Mouse (Mus musculus) intestine, embryonic 16.5 days (tissue): ENCODE data around the gene Dlg4. TPM values are rescaled to one million over a fixed set of nuclear protein-coding genes. Genes with fewer than 3 reads are reported as not detected.
A peak's percentile ranks its signal among the peaks of the same experiment; 100 is the strongest.

ENCODE experiments used
- ATAC-seq: fragments of 200-750 bp; cut with Nextera tagmentation; 2 replicates; pipeline ENCODE4 v1.8.0; 2017; ENCODE audit warnings: moderate TSS enrichment, moderate library complexity
- H3K27ac ChIP-seq: fragments of 300-500 bp; sonication (generic); 2 replicates; pipeline ENCODE4 v1.5.1; 2014; ENCODE audit warnings: mild to moderate bottlenecking, low read length
- H3K27me3 ChIP-seq: fragments of 300-500 bp; sonication (generic); replicated peaks from 2 replicates; pipeline ENCODE4 v1.6.1; 2014; ENCODE audit warnings: low read length, control low read depth, mixed read lengths; ENCODE audit not compliant: control insufficient read depth, insufficient read depth
- H3K36me3 ChIP-seq: fragments of 300-500 bp; sonication (generic); 2 replicates; pipeline ENCODE4 v1.6.1; 2014; ENCODE audit warnings: low read length, control low read depth; ENCODE audit not compliant: control insufficient read depth, insufficient read depth
- H3K4me1 ChIP-seq: fragments of 300-500 bp; sonication (generic); 2 replicates; pipeline ENCODE4 v1.6.1; 2014; ENCODE audit warnings: low read length, control low read depth, mixed read lengths; ENCODE audit not compliant: control insufficient read depth, insufficient read depth
- H3K4me2 ChIP-seq: fragments of 300-500 bp; sonication (generic); 2 replicates; pipeline ENCODE4 v1.6.1; 2014; ENCODE audit warnings: low read depth, low read length, control low read depth
- H3K4me3 ChIP-seq: fragments of 300-500 bp; sonication (generic); 2 replicates; pipeline ENCODE4 v1.5.1; 2014; ENCODE audit warnings: mild to moderate bottlenecking, low read length
- H3K9ac ChIP-seq: fragments of 300-500 bp; sonication (generic); 2 replicates; pipeline ENCODE4 v1.6.1; 2014; ENCODE audit warnings: low read depth, low read length
- H3K9me3 ChIP-seq: fragments of 300-500 bp; sonication (generic); 2 replicates; pipeline ENCODE4 v1.6.1; 2016; ENCODE audit warnings: low read length, control low read depth; ENCODE audit not compliant: control insufficient read depth
- WGBS: fragments of 180-500 bp; shearing (Covaris S2); extraction: QIAGEN DNeasy Blood & Tissue Kit; methylation state at CpG from one replicate; pipeline ENCODE4 v1.1.7; 2014; 5-methylcytosine and 5-hydroxymethylcytosine counted together
- polyA plus RNA-seq: library from polyadenylated mRNA; unstranded; fragments of >200 nt; fragmentation: Nextera tagmentation; extraction: Ambion mirVana; gene quantifications from 2 replicates; pipeline ENCODE4 v1.2.1, GENCODE M21; 2015

Gene Dlg4
- polyA plus RNA-seq, 1 experiment from 2014 or later: 6.1 TPM

DNA sequence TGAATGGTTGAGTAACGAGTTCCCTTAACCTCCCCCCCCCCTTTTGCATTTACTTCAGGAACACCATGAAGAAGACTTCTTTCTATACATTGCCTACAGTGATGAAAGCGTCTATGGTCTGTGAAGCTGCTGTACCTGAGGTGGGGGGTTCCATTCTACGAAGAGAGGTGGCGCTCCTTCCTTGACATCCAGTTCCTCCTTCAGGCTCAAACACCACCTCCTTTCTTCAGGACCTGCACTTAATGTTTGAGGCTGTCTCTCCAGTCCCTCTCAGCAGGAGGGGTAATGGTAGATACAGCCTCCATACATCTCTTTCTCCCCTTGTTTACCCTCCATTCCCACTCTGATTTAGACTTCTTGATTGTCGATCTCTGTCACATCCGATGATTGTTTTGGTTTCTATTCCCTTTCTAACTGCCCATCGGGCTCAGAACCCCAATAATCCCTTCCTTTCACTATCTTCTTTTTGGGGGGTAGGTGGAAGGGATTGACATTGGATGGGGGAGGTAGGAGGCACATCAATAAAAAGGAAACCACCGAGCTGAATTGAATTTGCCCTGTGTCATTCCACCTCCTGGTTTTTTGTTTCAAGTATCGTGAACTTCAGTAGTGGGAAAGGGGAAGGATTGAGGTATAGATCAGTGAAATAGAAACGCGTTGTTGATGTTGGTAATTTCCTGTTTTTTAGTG lies 22.2 kb upstream of the Dlg4 start:
- H3K27ac ChIP-seq: no peak overlapping the region
- no peak overlapping the region for H3K4me2 ChIP-seq
- no peak overlapping the region for H3K4me3 ChIP-seq
- no peaks in the 10 kb centered on the region for H3K9me3 ChIP-seq
- 85% methylated on average over 11 of the region's 11 CpGs for WGBS
- H3K4me1 ChIP-seq: peaks cover 20% of the 10 kb centered on the region
- H3K27me3 ChIP-seq: no peaks in the 10 kb centered on the region
- no peak for ATAC-seq
- H3K36me3 ChIP-seq: peaks cover 23% of the 10 kb centered on the region
- no peak overlapping the region for H3K9ac ChIP-seq

DNA sequence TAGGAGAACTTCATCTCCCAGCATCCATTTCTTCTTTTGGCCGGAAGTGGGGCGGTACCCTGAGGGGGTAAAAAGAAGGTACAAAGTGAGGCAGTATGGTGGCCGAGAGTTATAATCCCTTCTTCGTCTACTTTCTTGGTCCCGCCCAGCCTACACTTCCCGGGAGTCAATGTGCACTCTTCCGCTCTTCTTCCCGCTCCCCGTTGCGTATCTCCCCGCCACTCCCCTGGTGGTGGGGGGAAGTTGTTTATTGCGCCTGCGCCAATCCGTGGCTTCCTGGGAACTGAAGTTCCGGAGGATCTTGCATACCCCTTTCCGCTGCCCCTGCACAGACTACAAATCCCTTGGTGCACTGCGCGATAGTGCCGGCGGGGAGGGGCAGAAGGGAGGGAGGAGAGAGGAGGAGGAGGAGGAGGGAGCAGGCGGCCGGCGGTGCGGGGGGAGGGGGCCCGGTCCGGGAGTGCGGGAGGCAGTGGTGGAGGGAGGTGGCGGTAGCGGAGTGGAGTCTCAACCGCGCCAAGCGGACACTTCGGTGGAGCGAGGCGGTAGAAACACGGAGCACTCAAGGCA lies 21.3 kb upstream of the Dlg4 start, which contains the start of gene Phf23:
Gene Phf23, plus strand, starts transcription at position 387 of the 570 bp plus-strand sequence.
- no peaks in the 10 kb centered on the region for H3K27me3 ChIP-seq
- peak within 1 kb of the TSS; percentile 49 for H3K4me2 ChIP-seq
- H3K4me3 ChIP-seq: peak within 1 kb of the TSS; percentile 97
- under 1% methylated on average over 36 of the region's 36 CpGs for whole genome bisulfite sequencing
- no peaks in the 10 kb centered on the region for H3K9me3 ChIP-seq
- H3K9ac ChIP-seq: peak within 1 kb of the TSS; percentile 82
- peaks cover 18% of the 10 kb centered on the region for H3K4me1 ChIP-seq
- ATAC-seq: peak; percentile 78
- H3K36me3 ChIP-seq: peaks cover 24% of the 10 kb centered on the region
- H3K27ac ChIP-seq: peak within 1 kb of the TSS; percentile 99

DNA sequence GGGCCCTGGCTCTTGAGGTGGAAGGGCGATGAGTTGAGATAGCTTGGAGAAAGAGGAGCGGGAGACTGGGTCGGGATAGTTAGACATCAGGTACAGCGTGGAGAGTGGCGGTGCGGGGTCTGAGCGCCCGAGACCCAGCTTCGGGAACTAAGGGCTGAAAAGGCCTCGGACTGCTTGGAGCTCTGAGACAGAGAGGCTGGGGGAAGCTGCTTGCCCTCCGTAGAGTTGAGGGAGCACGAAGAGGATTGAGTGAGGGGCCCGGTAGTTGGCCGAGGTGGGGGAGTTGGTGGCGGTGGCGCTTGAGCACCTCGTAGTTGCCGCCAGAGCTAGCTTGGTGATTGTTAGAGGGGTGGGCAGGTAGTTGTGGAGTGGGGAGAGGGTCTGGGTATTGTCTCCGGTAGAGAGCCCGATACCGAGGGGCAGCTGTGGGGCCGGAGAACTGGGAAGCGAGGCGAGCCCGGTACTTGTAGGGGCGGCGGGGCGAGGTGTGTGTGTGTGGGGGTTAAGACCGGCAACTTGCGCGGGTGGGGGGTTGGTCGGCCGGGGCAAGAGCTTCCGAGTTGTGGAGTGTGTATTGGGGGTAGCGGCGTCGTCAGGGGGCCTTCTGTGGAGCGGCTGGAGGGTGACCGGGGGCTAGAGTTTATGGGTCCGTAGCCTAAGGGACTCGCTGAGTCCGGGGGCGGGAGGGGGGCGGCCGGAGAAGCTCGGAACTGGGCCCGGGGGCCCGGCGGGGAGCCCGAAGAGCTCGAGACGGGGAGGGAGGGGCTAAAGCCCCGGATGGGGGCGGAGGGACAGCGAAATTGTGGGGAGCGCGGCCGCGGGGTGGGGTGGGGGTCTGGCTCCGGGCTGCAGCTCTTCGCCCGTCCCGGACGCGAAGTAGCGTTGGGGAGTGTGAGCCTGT lies 20.3 kb upstream of the Dlg4 start:
- peak overlapping the region; percentile 97 for H3K4me3 ChIP-seq
- WGBS: under 1% methylated on average over 58 of the region's 66 CpGs
- H3K27ac ChIP-seq: peak overlapping the region; percentile 99
- H3K9ac ChIP-seq: peak overlapping the region; percentile 82
- H3K4me1 ChIP-seq: peaks cover 18% of the 10 kb centered on the region
- H3K27me3 ChIP-seq: no peaks in the 10 kb centered on the region
- peak; percentile 9 for ATAC-seq
- no peaks in the 10 kb centered on the region for H3K9me3 ChIP-seq
- H3K4me2 ChIP-seq: peak overlapping the region; percentile 41
- peaks cover 24% of the 10 kb centered on the region for H3K36me3 ChIP-seq

DNA sequence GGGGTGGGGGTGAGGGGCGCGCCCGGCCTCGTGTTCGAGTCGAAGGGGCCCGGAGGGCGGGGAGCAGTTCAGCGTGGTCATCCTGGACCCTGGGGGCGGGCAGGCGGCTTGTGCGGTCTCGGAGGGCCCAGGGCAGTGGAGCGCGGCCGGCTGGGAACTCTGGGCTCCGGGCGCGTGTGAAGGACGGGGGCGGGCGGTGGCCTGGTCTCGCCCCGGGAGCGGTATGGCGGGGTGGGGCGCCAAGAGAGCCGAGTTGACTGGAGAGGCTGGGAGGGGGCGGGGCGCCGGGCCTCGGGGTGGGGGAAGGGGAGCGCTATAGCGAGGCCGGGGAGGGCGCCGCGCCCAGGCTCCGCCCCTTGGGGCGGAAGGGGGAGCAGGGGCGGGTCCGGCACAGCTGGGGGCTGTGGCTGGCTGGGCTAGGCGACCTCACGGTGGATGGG lies 19.7 kb upstream of the Dlg4 start:
- 2% methylated on average over 41 of the region's 44 CpGs for WGBS
- H3K27ac ChIP-seq: peak overlapping the region; percentile 99
- peak; percentile 63 for ATAC-seq

DNA sequence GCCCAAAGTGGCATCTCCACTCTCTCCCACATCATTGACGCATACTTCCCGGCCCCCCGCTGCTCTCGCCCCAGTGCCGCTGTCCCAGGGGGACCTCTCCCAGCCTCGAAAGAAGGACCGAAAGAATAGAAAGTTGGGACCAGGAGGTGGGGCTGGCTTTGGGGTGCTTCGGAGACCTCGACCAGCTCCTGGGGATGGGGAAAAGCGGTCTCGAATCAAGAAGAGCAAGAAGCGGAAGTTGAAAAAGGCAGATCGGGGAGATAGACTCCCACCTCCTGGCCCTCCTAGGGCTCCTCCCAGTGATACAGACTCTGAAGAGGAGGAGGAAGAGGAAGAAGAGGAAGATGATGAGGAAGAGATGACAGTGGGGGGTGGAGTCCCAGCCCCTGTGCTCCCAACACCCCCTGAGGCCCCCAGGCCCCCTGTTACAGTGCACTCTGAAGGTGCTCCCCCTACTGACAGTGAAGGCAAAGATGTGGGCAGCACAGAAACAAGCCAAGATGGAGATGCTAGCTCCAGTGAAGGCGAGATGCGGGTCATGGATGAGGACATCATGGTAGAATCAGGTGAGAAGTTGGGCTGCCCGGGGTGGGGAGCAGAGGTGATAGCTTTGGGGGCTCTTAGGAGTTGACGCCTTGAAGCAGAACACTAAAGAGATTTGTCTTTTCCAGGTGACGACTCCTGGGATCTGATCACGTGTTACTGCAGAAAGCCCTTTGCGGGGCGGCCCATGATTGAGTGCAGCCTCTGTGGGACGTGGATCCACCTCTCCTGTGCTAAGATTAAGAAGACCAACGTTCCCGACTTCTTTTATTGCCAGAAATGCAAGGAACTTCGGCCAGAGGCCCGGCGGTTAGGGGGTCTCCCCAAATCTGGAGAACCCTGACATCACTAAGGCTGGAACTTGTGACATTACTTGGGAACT lies 17.9 kb upstream of the Dlg4 start:
- WGBS: 92% methylated on average over 27 of the region's 27 CpGs
- H3K4me2 ChIP-seq: no peak overlapping the region
- H3K27me3 ChIP-seq: no peaks in the 10 kb centered on the region
- no peak overlapping the region for H3K9ac ChIP-seq
- no peak overlapping the region; the same call in 1 of the 2 replicates for H3K27ac ChIP-seq
- H3K36me3 ChIP-seq: peaks cover 22% of the 10 kb centered on the region
- ATAC-seq: no peak
- H3K4me1 ChIP-seq: peaks cover 24% of the 10 kb centered on the region
- H3K9me3 ChIP-seq: no peaks in the 10 kb centered on the region
- H3K4me3 ChIP-seq: no peak overlapping the region

More for the DNA sequence above, 19.7 kb upstream of the Dlg4 start:
- Histone ChIP-seq H3K4me1 (peaks cover 25% of the 10 kb centered on the region), H3K9ac (peak overlapping the region; percentile 82), H3K27me3 (no peaks in the 10 kb centered on the region), H3K36me3 (peaks cover 24% of the 10 kb centered on the region), H3K9me3 (no peaks in the 10 kb centered on the region), H3K4me3 (peak overlapping the region; percentile 97), H3K4me2 (peak overlapping the region; percentile 41)

DNA sequence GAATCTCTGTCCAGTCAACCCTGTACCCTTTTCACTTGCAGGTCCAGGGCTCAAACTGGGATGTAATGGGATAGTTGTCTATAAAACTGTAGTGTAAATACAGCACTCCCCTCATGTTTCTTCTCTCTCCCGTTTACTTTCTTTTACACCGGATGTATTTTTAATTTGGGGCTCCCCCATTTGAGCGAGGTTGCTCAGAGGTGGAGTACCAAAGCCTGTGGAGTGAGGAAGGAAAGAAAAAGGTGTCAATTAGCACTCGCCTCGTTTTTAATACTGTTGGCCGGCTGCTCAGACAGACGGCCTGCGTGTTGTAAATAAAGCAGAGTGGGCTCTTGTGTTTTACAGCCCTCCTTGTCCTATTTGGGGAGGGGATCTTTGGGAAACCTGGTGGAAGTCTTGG lies 17.1 kb upstream of the Dlg4 start:
- no peaks in the 10 kb centered on the region for H3K27me3 ChIP-seq

DNA sequence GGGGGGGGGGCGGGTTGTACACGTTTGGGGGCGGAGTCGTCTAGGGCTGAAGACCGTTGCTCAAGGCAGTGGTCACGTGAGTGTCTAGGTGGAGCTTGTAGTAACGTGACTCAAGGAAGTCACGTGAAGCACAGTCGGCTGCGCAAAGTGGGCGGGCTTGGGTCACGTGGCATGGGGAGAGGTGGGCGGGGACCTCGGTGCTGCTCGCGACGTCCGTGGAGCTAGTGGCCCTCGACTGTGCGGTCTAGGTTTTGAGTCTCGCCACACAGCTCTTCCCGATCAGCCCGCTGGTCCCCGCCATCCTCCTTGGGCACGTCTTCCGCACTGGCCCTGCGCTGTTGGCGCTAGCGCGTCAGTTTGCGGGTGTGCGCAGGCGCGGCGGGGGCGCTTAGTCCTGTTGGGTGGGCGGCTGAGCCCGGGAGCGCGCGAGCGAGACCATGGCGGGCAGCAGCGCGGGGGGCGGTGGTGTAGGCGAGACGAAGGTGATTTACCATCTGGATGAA lies 16.3 kb upstream of the Dlg4 start, which contains the start of gene Dvl2:
Gene Dvl2, plus strand, starts transcription at position 200 of the 503 bp plus-strand sequence.
- Histone ChIP-seq H3K36me3 (peaks cover 16% of the 10 kb centered on the region), H3K9me3 (no peaks in the 10 kb centered on the region), H3K4me2 (peak within 1 kb of the TSS; percentile 82), H3K27me3 (no peaks in the 10 kb centered on the region), H3K9ac (peak within 1 kb of the TSS; percentile 91), H3K4me1 (peaks cover 21% of the 10 kb centered on the region), H3K4me3 (peak within 1 kb of the TSS; percentile 84), H3K27ac (peak within 1 kb of the TSS; percentile 96)
- peak; percentile 57 for ATAC-seq
- WGBS: under 1% methylated on average over 48 of the region's 48 CpGs

More for the DNA sequence above, 17.1 kb upstream of the Dlg4 start:
- Histone ChIP-seq H3K4me3 (no peak overlapping the region), H3K4me1 (peaks cover 22% of the 10 kb centered on the region), H3K4me2 (no peak overlapping the region), H3K9ac (no peak overlapping the region), H3K9me3 (no peaks in the 10 kb centered on the region), H3K36me3 (peaks cover 17% of the 10 kb centered on the region), H3K27ac (peak overlapping the region; percentile 25; the same call in 1 of the 2 replicates)
- WGBS: 76% methylated on average over 8 of the region's 8 CpGs
- no peak for ATAC-seq

DNA sequence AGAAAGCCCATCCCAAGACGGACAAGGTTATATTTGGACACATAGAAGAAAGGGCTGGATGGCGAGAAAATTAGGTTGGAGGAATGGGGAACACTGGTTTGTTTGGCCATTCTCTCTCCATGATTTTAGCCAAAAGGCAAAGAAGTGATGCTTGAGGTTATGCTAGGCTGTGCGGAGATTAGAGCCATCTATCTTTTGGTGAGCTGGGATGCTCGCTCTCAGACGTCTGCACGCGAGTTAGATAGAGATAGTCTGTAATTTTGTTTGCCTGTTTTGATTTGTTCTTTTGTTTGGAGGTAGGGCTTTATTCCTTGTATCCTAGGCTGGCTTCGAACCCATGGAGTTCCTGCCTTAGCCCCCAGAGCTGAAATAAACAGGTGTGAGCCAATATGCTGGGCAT lies 15.6 kb upstream of the Dlg4 start:
- peak overlapping the region; percentile 96 for H3K27ac ChIP-seq
- peak overlapping the region; percentile 82 for H3K4me2 ChIP-seq
- H3K27me3 ChIP-seq: no peaks in the 10 kb centered on the region
- WGBS: 10% methylated on average over 8 of the region's 8 CpGs
- peaks cover 16% of the 10 kb centered on the region for H3K36me3 ChIP-seq
- H3K9ac ChIP-seq: peak overlapping the region; percentile 91
- peaks cover 21% of the 10 kb centered on the region for H3K4me1 ChIP-seq
- H3K4me3 ChIP-seq: peak overlapping the region; percentile 84
- ATAC-seq: no peak
- H3K9me3 ChIP-seq: no peaks in the 10 kb centered on the region
